Mouse (Mus musculus) megakaryocyte progenitor cell, adult 5-6 weeks (primary cell): Measurements from ENCODE around the gene Rdh12. TPM values are rescaled to one million over a fixed set of nuclear protein-coding genes. Genes with fewer than 3 reads are reported as not detected.
"Not testable (repeated sequence)": the region's sequence is repeated elsewhere in the genome, so short reads cannot be mapped to it uniquely, and the experiment has no call there.

Experiments
- ATAC-seq: replicated peaks from 2 replicates; pipeline ENCODE4 v1.8.0; 2016; ENCODE audit warnings: mild to moderate bottlenecking, moderate TSS enrichment, inconsistent platforms; ENCODE audit not compliant: poor library complexity
- total RNA-seq, 2 experiments: library from RNA; stranded (forward) in 1 of 2; stranded (reverse) in 1 of 2; fragments of 157-497, 149-512 nt in 1 of 2; fragments of 200-1000 nt in 1 of 2; gene quantifications; 2 replicates each; pipeline versions ENCODE4 v1.2.3 to v1.2.4; 2015 to 2017

Gene Rdh12
- total RNA-seq (2015), result 7.0 and 9.1 TPM in 2 replicates
- total RNA-seq (2017), result 7.1 and 10.5 TPM in 2 replicates

DNA sequence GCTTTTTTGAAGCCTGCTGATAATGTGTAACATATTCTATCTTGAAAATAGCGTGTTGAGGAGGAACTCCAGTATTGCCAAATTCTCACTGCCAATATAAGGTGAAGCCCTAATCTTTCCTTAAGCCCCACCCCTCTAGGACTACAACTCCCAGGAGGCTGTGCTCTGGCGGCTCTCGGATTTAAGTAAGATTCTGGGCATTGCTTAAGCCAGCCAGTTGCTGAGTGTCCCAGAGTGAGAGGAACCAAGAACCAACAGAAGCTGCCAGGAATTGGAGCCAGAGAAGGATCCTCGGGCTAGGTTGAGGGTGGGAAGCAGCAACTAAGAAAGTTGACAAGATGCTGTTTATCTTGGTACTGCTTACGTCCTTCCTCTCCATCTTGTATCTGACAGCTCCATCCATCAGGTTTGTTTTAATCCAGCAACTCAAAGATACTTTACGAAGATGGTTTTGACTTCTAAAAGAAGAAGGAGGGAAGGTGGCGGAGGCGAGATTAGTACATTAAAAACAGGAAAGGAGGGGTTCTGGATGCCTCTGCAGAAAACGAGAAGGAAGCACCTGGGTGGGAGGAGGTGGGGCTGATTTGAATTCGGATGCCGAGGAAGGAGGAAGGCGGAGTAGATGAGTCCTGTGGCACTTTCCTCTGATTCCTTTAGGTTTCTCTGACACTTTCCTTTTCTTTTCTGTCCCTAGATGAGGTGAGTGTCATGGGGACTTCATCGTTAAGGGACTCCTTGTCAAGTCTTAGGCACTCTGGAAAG is at the start of gene Rdh12:
Gene Rdh12 (plus strand): TSS at position 212 of the 762 bp plus-strand sequence.
- peak; percentile 94 for ATAC-seq

DNA sequence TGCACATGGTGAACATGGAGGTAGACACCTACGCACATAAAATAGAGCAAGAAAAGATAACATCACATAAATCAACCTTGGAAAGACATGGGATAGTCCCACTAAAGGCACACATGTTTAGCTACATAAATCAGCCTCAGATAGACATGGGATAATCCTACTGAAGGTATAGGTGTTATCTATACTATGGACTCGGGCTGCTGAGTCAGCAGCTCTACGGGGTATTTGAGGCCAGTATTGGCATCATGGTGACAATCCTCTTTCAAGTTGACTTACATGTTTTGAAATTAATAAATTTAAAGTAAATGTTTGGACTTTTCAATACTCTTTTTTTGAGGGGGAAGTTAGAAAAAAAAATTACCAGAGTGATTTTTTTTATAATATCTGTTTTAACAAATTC is 45.8 kb upstream of the Rdh12 start:
- ATAC-seq, result no peak

DNA sequence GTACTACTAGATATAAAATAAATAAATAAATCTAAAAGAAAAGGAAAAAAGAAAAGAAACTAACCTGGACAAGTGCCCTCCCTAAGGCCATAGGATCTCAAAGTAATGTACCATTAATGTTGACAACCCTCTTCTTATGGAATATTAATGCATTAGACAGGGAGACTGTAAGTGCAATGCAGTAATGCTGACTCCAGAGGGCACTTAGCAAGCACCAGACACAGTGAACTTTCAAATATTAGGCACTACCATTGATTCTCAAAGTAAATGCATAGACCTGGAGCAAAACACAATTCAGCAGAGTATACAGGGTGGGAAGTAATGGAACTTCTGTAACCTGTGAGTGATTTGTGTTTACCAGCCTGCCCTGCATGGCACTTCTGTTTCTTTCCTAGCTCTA is 39.5 kb upstream of the Rdh12 start:
- ATAC-seq, result no peak

DNA sequence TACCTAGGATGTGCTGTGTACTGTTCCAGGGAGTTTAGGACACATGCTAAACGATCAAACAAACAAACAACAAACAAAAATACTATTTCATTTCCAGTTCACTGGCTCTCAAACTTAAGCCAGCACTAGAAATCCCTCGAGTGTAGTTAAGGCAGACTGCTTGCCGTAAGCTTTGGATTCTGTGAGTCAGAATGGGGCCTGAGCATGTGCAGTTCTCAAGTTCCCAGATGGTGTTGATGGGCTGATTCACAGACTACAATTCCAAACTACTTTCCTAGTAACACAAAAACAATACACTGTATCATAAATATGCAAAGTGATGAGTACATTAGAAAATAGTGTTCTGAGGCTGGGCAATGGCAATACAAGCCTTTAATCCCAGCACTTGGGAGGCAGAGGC is 38.3 kb upstream of the Rdh12 start:
- ATAC-seq, result no peak

DNA sequence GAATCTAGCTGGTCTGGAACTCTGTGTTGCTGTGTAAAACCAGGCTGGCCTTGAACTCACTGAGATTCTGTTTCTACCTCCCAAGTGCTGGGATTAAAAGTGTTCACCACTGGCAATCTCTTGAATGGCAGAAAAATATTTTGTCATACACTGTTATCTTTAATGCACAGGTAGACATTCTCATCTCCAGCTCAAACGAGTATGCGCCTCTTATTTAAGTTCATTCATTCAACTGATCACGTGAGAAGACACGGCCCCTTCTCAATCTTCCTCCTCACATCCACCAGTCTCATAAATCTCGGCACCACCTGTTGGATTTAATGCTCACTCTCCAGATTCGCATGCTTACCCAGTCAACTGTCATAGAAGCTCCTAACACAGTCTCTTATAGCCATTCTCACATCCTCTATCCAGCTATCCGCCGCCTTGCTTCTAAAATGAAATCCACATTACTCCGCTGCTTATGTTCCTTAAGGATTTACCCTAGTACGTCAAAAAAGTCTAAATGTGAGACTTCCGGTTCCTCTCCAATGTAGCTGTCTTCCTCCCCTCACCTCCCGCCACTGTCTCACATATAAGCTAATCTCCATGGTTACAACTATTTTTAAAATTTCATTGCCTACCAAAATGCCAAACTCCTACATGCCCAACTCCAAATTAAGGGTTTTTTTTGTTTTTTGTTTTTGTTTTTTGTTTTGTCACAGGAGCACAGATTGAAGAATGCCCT is 37.3 kb upstream of the Rdh12 start:
- ATAC-seq, result peak; percentile 5; the same call in 1 of the 2 replicates

DNA sequence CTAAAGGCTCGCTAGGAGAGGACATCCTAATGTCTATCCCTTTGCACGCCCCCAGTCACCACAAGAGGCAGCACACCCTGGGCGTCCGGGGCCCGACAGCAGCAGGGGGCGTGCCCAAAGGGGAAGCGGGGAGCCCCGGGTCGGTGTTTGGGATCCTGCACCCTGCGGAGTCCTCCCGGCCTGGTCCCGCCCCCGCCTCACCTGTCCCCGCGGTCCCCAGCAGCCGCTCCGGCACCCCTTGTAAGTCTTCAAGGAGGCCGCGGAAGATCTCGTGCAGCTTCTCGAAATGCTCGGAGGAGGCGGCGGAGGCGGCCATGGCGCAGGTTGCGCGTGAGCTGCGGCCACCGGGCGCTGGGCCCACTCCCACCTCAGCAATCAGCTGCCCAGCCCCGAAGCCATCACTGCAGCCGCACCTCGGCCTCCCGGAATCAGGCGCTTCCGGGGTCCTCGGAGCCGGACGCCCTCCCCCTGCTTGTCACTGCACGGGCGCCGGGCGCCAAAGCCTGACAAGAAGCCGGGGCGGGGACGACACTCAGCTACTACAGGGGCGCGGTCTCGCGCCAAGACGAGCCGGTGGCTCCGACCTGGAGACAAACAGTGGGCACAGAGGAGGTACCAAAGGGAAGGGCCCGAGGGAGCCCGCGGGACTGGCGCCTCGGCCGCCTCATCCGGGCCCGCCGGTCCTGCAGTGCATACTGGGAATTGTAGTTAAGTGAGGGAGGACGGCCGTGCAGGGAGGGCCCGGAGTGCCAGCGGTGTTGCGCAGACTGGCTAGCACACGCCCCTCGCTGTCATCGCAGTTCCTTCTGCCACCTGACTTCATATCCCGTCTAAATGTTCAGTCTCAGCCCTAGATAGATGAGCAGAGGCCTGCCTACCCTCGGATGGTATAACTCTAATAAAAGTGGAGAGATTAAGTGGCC is 36.4 kb upstream of the Rdh12 start, which contains the start of gene Vti1b:
Gene Vti1b (minus strand): TSS at position 649 of the 923 bp plus-strand sequence.
- ATAC-seq, result peak; percentile 90

DNA sequence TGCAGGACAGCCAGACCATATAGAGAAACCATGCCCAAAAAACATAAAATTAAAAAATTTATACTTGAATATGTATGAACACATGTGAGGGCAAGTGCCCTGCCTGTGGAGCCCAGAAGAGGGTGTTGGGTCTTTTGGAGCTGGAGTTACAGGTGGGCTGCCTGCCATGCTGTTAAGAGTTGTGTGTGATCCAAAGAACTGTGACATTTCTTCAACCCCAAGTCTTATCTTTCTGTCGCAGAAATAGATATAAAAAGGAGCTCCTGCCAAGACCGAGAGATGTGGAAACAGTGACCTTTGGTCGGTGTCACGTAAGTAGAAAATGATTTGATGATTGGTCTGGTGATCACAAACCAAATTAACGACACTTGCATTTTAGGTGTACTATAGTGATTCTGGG is 35.0 kb upstream of the Rdh12 start:
- peak; percentile 34 for ATAC-seq

DNA sequence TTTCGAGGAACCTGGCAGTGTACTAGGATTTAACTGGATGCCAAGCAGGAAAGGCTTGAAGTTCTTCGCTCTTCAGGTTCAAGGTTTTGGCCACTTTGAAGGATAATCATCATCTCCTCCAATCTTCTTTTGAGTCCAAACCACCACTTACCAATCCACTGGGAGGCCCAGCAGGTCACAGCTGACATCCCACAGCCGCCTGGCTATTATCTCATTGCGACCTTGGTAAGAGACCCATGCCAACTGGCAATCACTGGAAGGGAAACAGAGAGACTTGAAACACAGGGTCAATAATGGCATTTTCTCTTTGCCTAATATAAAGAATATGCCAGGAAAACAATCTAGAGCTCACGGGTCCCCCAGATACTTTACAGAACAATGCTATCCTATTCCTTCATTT is 32.7 kb upstream of the Rdh12 start:
- no peak for ATAC-seq

DNA sequence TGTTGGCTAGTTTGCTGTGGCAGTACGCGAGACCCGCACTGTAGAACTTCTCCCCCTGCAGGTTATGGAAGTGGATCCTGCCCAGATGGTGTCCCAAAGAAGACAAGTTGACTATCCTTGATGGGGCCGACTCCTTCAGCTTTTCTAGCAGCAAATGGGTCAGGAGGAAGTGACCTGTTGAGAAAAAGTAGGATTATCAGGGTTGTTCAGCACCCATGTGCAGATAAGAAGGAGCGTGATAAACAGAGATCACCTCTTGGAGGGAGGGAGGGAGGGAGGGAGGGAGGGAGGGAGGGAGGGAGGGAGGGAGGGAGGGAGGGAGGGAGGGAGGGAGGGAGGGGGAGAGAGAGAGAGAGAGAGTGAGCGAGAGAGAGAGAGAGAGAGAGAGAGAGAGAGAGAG is 23.6 kb upstream of the Rdh12 start:
- ATAC-seq, result not testable (repeated sequence)

DNA sequence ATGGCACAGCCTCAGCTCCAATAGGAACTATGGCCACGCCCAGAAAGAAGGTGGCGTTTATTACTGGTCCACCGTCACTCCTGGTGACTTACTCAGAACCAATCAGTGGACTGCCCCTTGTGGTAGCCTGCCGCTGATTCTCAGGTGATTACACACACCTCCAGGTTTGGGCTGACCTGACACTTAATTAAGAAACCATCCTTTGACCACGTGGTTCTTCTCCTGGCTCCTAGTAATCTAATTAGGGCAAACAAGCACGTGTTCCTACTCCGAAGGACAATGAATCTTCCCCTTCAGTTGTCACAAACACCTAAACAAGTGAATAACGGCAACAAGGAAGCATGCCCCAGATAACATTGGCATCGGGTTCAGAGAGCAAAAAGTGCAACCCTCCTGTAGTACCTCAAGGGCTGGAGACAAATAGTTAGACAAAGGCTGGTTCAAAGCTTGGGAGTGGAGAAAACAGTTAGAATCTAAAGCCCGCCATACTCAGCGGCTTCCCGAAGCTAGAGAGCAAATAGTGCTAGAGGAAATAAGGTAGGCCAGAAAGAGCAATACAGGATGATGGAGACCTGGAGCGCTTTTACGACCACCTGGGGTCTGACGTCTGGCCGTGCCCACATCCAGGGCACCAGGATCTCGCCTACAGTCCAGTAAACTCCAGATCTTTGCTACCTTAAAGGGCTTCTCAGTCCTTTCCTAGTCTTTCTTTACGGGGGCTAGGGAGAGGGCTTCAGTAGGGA is 17.6 kb upstream of the Rdh12 start:
- ATAC-seq, result peak; percentile 91

DNA sequence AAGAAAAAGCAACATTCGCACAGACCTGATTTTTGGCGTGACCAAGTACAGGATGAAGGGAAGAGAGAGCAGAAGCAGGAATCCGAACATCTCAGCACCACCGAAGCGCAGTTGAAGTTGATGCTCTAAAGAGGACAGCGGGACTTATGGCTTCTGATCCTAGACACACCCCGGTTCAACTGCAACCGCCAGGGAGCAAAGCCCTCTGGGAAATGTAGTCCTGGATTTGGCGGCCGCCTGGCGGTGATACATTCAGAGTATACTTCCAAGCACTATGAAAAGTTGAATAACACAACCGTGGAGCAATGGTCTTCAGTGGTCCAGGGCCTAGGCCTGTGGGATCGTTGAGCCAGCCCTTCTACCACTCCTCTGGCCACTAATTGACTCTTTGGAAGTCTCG is 17.0 kb upstream of the Rdh12 start:
- ATAC-seq, result peak; percentile 89

DNA sequence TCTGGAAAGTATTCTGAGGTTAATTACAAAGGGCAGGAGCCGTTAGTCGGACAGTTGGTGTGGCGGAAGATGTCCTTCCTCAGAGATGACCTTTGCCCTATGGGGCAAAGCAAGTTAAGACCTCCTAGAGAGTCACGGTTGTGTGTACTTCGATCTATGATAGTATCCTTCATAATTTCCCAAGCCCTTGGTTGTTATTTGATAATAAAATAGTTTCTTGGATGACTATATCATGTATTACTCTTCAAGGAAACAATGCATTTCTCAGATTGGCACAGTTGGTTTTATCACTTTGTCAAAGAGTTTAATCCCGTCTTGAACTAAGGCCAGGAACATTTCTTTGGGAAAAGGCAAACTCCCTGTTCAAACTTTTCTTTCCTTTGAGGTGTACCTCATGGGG is 16.5 kb upstream of the Rdh12 start, which contains the start of gene Rdh11:
Gene Rdh11 (minus strand): TSS at position 101 of the 400 bp plus-strand sequence.
- no peak for ATAC-seq

DNA sequence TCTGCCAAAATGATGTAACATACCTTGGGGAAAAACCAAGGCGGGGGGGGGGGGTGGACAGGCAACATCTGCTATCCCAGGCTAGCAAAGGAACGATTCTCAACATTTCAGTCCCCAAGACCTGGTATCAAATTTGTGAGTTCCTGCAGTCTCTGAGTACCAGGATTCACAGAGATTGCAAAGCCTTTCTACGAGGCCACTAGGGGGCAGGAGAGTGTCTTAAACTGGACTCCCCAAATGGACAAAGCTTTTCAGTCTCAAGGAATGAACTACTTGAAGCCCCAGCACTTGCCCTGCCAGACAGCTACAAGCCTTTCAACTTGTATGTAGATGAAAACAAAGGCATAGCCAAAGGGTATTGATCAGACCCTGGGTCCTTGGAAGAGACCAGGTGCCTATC is 15.3 kb upstream of the Rdh12 start:
- ATAC-seq, result peak; percentile 51

DNA sequence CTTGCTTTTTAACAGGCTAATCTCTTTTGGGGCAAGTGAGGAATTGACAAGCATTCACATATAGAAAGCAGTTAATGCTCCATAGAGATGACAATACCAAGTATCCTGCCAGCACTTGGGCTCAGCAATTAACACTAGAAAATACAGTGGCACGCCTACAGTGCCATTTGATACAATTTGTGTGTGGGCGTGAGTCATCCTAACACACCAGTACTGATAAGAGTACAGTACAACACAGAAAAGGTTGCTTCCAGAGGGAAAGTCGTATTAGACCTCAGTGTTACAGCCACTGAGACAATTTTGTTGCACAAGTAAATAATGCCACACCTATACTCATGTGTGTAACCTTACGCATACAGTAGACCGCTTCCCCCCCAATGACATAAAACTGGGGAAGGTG is 11.6 kb upstream of the Rdh12 start:
- ATAC-seq, result no peak

DNA sequence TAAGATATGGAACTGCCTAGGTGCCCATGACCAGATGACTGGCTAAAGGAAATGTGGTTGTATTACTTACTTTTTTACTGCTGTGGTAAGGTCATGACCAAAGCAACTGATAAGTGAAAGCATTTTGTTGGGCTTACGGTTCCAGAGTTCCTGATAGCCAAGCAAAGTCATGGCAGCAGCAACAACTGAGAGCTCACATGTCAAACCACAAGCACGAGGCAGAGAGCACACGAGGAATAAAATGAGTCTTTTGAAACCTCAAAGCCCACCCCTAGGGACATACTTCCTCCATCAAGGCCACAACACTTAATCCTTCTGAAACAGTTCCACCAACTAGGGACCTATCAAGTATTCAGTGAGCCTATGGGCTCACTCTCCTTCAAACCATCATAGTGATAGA is 6.8 kb upstream of the Rdh12 start:
- no peak for ATAC-seq

DNA sequence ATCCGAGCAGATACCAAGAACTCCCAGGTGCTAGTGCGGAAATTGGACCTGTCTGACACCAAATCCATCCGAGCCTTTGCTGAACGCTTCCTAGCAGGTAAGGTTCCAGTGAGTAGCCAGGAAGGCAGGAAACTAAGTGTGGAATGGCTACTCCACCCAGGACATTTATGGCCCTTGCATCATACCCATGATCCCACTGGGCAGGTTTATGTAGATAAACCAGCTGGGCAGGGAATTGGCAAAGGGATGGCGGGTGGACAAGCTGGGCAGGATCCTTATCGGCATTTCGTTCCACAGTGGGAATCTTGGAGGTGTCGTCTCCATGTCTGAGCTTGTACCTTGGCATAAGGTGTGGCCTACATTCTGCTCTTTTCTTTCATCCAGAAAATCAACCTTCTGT is 2.7 kb downstream of the Rdh12 start:
- ATAC-seq, result no peak

DNA sequence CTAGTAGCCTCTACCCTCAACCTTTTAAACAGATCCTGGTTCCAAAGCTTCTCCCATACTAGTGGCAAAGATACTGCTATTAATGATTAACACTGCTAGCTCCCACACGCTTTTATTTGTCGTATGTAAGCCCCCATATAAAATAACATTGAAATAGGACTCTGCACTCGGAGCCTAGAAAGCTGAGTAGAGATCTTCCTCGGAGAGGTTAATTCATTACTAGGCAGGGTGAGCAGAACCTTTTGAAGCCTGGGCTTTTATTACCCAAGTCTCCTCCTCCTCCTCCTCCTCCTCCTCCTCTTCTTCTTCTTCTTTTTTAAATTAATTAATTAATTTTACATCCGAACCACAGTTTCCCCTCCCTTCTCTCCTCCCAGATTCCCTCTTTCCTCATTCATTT is 8.8 kb downstream of the Rdh12 start:
- ATAC-seq, result no peak

DNA sequence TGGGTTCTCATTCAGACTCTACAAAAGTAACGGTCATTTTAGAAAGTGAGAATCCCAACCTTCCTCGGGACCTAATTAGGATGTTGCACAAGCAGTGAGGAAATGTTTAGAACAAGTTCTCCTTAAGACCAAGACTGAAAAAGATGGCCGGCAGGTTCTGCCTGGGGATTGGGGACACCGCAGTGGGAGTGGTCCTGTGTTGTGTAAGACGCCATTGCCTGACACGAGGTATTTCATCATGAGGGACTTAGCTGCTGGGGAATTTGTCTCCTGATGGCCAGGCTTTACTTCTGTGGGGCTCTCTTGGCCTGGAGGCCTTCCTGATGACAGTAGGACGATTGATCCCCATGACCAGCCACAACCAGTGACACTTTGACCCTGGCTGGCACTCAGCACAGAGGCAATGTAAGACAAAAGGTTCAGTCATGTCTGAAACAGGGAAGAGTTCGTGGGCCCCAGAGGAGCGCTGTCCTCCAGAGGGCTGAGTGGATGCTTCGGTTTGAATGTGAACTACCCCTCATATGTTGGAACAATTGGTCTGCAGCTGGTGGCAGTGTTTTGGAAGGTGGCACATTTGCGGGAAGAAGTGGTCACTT is 26.9 kb downstream of the Rdh12 start:
- ATAC-seq, result peak; percentile 95

DNA sequence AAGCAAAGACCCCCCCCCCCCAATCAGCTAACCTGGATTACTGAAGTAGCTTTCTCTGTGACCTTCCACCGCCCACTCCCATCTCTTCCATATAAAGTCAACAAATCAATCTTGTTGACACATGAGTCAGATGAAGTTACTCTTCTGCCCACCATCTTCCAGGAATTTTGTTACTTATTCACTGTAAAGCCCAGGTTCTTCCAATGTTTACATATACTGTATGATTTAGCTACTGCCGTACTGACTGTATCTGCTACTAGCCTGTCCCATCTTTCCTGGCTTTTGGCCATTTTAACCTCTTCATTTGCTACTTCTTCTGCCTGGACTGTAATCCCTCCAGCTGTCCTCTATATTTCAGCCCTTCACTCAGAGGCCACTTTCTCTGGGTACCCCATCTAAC is 33.3 kb downstream of the Rdh12 start:
- ATAC-seq, result no peak

DNA sequence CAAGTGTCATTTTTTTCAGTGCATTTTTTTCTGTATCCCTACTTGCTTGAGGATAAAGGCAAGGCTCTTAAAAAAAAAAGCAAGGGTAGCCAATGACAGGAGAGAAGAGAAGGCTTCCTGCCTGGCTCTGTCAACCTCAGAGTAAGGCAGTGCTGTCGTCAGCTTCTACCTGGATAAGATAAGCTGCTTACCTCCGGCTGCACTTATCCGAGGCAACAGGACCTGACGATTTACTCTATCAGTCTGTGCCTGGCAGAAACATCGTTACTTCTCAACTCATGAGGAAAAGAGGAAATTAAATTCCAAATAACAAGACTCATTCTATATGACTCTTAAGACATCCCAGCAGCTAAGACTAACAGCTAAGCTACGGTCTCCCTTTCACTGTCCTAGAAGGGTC is 34.2 kb downstream of the Rdh12 start:
- ATAC-seq, result no peak
